ENCODE assay signal across 23 mouse cellular contexts in the genomic region with DNA sequence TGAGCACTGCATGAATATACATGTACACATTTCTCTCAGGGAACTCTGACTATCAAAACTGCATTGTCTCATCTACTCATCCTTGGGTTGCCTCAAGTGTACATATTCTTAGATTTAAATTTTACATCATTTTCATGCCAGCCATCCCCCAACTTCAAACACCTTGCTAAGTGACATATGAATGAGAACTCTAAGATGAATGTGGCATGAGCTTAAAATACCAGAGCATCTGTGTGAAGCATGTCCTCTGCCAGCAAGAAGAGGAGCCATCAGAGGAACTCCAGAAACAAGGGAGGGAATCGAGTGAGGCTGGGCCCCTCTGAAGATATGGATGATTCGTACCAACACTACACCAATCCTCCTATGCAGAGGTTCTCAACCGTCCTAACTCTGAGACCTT.
DNase-seq lines count a peak whose midpoint lies in the region; ATAC-seq lines count a peak whose summit lies in the region.
"Had no signal": no experiment of that assay in that cellular context is flagged by ENCODE, and none has a peak within 500 bp of the region (broad histone marks: within the 10 kb centered on the region; RNA-seq: fewer than 3 reads in every experiment).

No protein-coding gene starts in this region.

- DNase-seq in frontal cortex, postnatal 10 days (ENCODE audit: low spot score in 2 of 2), result no peak
- DNase-seq in left cerebral cortex, adult 9 months (ENCODE audit: low spot score in 2 of 2), result peak; percentile 18 to 26
- no peak for DNase-seq in left cerebral cortex, postnatal 4 days
- peak; percentile 39 to 67 for DNase-seq in right cerebral cortex, postnatal 10 days (ENCODE audit: low spot score in 2 of 2)
- no peak for DNase-seq in right cerebral cortex, postnatal 14 days
- no peak for DNase-seq in spleen, postnatal 10 days (ENCODE audit: low spot score in 2 of 2)
- DNase-seq: adrenal gland, postnatal 10 days; adrenal gland, postnatal 36 days; B cell, adult 2 months; cerebellum, adult 11 months; cerebellum, adult 2 months; cerebellum, adult 9-11 months; cerebellum, postnatal 25 days; gastrocnemius, adult 2 months; gastrocnemius, postnatal 14 days; heart, adult 18-20 months; heart, postnatal 14 days; heart, postnatal 4 days had no signal

- intact Hi-C loops in left cerebral cortex, postnatal 4 days (cut with DNase I), result no loop called here

- ATAC-seq in frontal cortex, adult (ENCODE audit: low TSS enrichment), result peak; percentile 80
- ATAC-seq: forebrain, embryonic 15.5 days; hindbrain, postnatal 0 days; inflammation-experienced regulatory T-cells, adult 6 months; Patski had no signal

Comparison
In these comparisons a context has a peak if more than half of its experiments do, and no peak if none do; other contexts are left out.
1. DNase-seq: peak in left cerebral cortex, adult 9 months (2 of 2) and right cerebral cortex, postnatal 10 days (2 of 2); none in frontal cortex, postnatal 10 days (0 of 2), left cerebral cortex, postnatal 4 days (single experiment), right cerebral cortex, postnatal 14 days (single experiment) and spleen, postnatal 10 days (0 of 2).